27 mouse cellular contexts compared by ENCODE assay signal in genomic region chr5:31787622-31788021, GRCm38 (mm10).
A peak's percentile ranks its signal among the peaks of the same experiment; 100 is the strongest.
DNase-seq lines count a peak whose midpoint lies in the region; ATAC-seq and TF ChIP-seq lines count a peak whose summit lies in the region.
"Had no signal": no experiment of that assay in that cellular context is flagged by ENCODE, and none has a peak within 500 bp of the region (broad histone marks: within the 10 kb centered on the region; RNA-seq: fewer than 3 reads in every experiment).

No protein-coding gene starts in this region.

- no peak for TF ChIP-seq CTCF in lung, postnatal 0 days (IDR thresholded peaks at IDR 0.05)

- no peak overlapping the region for H3K4me3 ChIP-seq in heart, embryonic 13.5 days
- no peak overlapping the region for H3K4me3 ChIP-seq in lung, postnatal 0 days (ENCODE audit: low read depth, low read length)
- H3K4me3 ChIP-seq: embryonic facial prominence, embryonic 13.5 days; embryonic facial prominence, embryonic 15.5 days; erythroblast, embryonic 14.5 days; forebrain, embryonic 10.5 days; forebrain, embryonic 12.5 days had no signal

- intact Hi-C loops in heart, postnatal 10 days (cut with DNase I): no loop called here

- WGBS in heart, embryonic 13.5 days: 48% methylated on average over 3 of the region's 3 CpGs
- 40% methylated on average over 3 of the region's 3 CpGs for WGBS in lung, postnatal 0 days

- no peaks in the 10 kb centered on the region for H3K36me3 ChIP-seq in heart, embryonic 13.5 days
- H3K36me3 ChIP-seq in lung, postnatal 0 days (ENCODE audit: insufficient read depth, low read length): no peaks in the 10 kb centered on the region
- H3K36me3 ChIP-seq: embryonic facial prominence, embryonic 13.5 days; embryonic facial prominence, embryonic 15.5 days; forebrain, embryonic 10.5 days; forebrain, embryonic 12.5 days had no signal

- peaks cover 28% of the 10 kb centered on the region for H3K4me1 ChIP-seq in heart, embryonic 13.5 days
- H3K4me1 ChIP-seq in lung, postnatal 0 days (ENCODE audit: insufficient read depth, low read depth, low read length): no peaks in the 10 kb centered on the region

- no peak overlapping the region for H3K4me2 ChIP-seq in heart, embryonic 13.5 days
- H3K4me2 ChIP-seq in lung, postnatal 0 days (replicated peaks; ENCODE audit: low read depth, low read length): no peak overlapping the region
- H3K4me2 ChIP-seq: embryonic facial prominence, embryonic 13.5 days; embryonic facial prominence, embryonic 15.5 days; forebrain, embryonic 12.5 days had no signal

- TF ChIP-seq EP300 in lung, postnatal 0 days (IDR thresholded peaks at IDR 0.05): no peak

- no peak for DNase-seq in frontal cortex, postnatal 36 days (ENCODE audit: low spot score in 2 of 2)
- DNase-seq in heart, postnatal 10 days: no peak
- DNase-seq in lung, postnatal 0 days (ENCODE audit: low spot score): peak; percentile 17
- no peak for DNase-seq in lung, postnatal 36 days
- DNase-seq in brain, adult 2 months (ENCODE audit: low read depth, low spot score): peak; percentile 58
- DNase-seq: adrenal gland, adult 8-10 months; B cell, adult 2 months; cerebellum, adult 11 months; cerebellum, adult 18-20 months; cerebellum, adult 8-10 months; cerebellum, adult 9-11 months; cerebellum, postnatal 14 days; cerebellum, postnatal 36 days; embryo, embryonic 11 days had no signal

- peak; percentile 80 for ATAC-seq in frontal cortex, adult (ENCODE audit: low TSS enrichment)
- ATAC-seq in heart, embryonic 13.5 days (ENCODE audit: extremely low read depth, insufficient number of reproducible peaks, low FRiP score, low TSS enrichment): no peak
- no peak for ATAC-seq in lung, postnatal 0 days
- ATAC-seq: activated CD4-positive, CD25-positive, alpha-beta regulatory T cell, adult 4 months; CD4-positive, CD25-positive, alpha-beta regulatory T cell, adult 4 months; forebrain, embryonic 14.5 days; Patski had no signal

- H3K9ac ChIP-seq in heart, embryonic 13.5 days: no peak overlapping the region
- H3K9ac ChIP-seq in lung, postnatal 0 days (replicated peaks; ENCODE audit: low read depth): no peak overlapping the region
- H3K9ac ChIP-seq: embryonic facial prominence, embryonic 13.5 days; embryonic facial prominence, embryonic 15.5 days; forebrain, embryonic 12.5 days had no signal

- 0 out of 2 replicates have a peak overlapping the region, but pooled peaks have one; percentile 15 for H3K27ac ChIP-seq in heart, embryonic 13.5 days (replicated peaks)
- no peak overlapping the region for H3K27ac ChIP-seq in lung, postnatal 0 days (ENCODE audit: low read length)
- H3K27ac ChIP-seq: embryonic facial prominence, embryonic 13.5 days; embryonic facial prominence, embryonic 15.5 days; forebrain, embryonic 10.5 days; forebrain, embryonic 12.5 days had no signal

- H3K9me3 ChIP-seq in heart, embryonic 13.5 days: no peaks in the 10 kb centered on the region; the same call in 1 of the 2 replicates
- H3K9me3 ChIP-seq in lung, postnatal 0 days (ENCODE audit: low read length): no peaks in the 10 kb centered on the region
- H3K9me3 ChIP-seq: embryonic facial prominence, embryonic 13.5 days; embryonic facial prominence, embryonic 15.5 days; forebrain, embryonic 10.5 days; forebrain, embryonic 12.5 days; G1E had no signal

- H3K27me3 ChIP-seq in heart, embryonic 13.5 days (replicated peaks): no peaks in the 10 kb centered on the region
- H3K27me3 ChIP-seq in lung, postnatal 0 days (replicated peaks; ENCODE audit: insufficient read depth, low read length): no peaks in the 10 kb centered on the region
- H3K27me3 ChIP-seq: CH12.LX; embryonic facial prominence, embryonic 13.5 days; embryonic facial prominence, embryonic 15.5 days; forebrain, embryonic 12.5 days; Patski had no signal

Comparison
In these comparisons a context has a peak if more than half of its experiments do, and no peak if none do; other contexts are left out.
1. DNase-seq: peak in lung, postnatal 0 days (single experiment) and brain, adult 2 months (single experiment); none in frontal cortex, postnatal 36 days (0 of 2), heart, postnatal 10 days (0 of 2) and lung, postnatal 36 days (single experiment).